Mouse (Mus musculus) liver, adult (tissue): ENCODE data around the gene Dnaaf5.

Experiments
- GATA4 ChIP-seq: IDR thresholded peaks from 2 replicates; pipeline ENCODE4 v1.6.1; 2014; ENCODE audit warnings: mild to moderate bottlenecking, low read length; ENCODE audit not compliant: insufficient replicate concordance

The Dnaaf5 gene

DNA sequence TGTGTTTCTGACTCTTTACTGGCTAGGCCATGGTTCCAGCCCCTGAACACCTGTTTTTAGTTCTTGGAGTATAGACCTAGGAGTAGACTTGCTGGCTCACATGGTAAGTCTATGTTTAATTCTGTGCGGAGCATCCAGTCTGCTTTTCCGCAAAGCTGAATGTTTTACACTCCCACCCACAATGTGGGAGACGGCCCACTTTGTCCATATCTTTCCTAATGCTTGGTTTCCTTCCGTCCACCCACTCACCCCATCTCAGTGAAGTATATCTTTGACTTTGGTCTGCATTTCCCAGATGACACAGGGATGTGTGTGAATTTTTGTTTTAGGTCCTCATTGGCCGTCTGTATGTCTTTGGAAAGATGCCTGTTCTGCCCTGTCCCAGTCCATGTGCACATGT is 53.3 kb downstream of the Dnaaf5 start:
- no peak for TF ChIP-seq GATA4

DNA sequence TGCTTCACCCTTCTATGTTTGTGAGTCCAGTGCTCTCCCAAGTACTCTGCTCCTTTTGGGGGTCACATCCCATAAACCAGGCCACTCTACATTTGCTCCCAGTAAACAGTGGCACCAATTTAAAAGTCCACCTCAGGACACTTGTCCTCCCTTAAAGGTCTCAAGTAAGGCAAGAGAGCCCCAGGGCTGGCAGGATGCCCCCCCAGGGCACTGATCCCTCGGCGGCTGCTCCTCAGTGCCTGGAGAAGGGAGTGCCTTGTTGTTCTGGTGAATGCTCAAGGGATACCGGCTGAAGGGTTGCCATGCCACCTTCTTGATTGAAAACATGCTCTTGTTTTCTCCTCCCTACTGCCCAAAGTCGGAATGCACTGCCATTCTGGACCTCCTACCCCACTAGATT is 56.1 kb downstream of the Dnaaf5 start:
- no peak for TF ChIP-seq GATA4

GRCm38 (mm10) chr5:139206525-139206924 is 56.5 kb downstream of the Dnaaf5 start:
- no peak for TF ChIP-seq GATA4

GRCm38 (mm10) chr5:139208183-139208582 is 58.2 kb downstream of the Dnaaf5 start:
- TF ChIP-seq GATA4, result no peak

- TF ChIP-seq GATA4, result no peak
Measured at GRCm38 (mm10) chr5:139208871-139209684, 59.1 kb downstream of the Dnaaf5 start.

- no peak for TF ChIP-seq GATA4
Measured at GRCm38 (mm10) chr5:139209685-139210026, 59.6 kb downstream of the Dnaaf5 start.

DNA sequence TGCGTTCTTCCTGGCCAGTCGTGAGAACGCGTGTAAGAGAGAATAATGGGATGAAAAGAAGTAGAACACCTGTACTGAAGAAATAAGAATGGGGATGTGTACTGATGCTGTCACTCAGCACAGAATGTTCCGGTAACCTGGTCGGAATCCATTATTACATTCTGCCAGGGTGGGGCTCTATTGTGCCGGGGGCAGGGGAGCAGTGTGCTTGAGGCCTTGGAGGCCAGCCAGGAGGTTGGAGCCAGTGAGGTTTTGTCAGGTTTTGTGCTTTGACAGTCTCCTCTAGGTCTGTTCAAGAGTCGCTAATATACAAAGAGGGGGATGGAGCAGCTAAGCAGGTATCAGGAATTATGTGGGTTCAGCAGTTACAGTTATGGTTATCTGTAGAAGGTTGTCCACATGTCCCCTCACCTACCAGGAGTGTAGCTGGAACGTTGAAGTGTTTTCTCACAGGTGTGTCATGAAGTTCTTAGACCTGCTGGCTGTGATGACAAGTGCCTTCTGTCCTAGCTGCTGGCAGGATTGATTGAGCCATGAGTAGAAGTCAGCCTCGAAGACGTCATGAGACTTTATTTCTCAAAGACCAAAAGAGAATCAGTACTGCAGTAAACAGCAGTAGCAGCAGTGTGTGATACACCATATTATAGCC is 61.8 kb downstream of the Dnaaf5 start:
- TF ChIP-seq GATA4, result no peak

GRCm38 (mm10) chr5:139214298-139214697 is 64.3 kb downstream of the Dnaaf5 start:
- TF ChIP-seq GATA4, result no peak

GRCm38 (mm10) chr5:139215184-139215583 is 65.2 kb downstream of the Dnaaf5 start:
- no peak for TF ChIP-seq GATA4

DNA sequence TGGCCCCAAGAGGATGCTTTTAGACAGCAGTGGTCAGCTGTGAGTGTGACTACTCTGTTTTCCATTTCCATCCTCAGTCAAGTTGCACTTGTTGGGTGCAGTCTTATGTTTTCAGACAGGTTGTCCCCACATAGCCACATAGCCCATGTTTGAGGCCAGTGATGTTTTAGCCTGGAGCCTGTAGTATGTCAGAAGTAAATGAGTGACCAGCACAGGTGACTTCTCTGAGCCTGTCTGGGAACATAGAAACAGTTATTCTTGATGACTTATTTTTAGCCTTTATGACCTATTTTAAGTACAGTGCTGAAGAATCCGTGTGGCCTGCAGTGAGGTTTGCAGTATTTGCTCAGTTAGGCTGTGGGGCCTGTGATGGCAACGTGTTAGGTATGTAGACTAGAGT is 66.1 kb downstream of the Dnaaf5 start:
- TF ChIP-seq GATA4, result no peak

DNA sequence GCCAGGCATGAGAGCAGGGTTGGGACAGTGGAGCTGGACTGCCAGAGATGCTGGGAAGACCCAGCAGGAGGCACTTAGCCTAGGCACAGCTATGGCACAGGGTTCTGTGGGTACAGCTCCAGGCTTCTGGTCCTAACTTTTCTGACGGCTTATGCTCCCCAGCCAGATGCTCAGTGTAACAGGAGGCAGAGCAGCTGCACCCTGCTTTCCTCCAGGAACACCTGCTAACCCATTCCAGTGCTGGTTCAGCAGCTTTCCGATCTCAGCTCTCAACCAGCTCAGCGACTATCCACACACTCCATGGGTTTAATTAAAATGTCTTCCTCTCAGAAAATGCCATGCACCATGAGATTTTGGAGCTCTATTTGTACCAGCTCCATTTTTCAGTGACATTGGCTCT is 66.8 kb downstream of the Dnaaf5 start:
- no peak for TF ChIP-seq GATA4

GRCm38 (mm10) chr5:139220006-139220515 is 70.0 kb downstream of the Dnaaf5 start:
- no peak for TF ChIP-seq GATA4

- TF ChIP-seq GATA4, result no peak
Measured at GRCm38 (mm10) chr5:139220610-139221009, 70.6 kb downstream of the Dnaaf5 start.

DNA sequence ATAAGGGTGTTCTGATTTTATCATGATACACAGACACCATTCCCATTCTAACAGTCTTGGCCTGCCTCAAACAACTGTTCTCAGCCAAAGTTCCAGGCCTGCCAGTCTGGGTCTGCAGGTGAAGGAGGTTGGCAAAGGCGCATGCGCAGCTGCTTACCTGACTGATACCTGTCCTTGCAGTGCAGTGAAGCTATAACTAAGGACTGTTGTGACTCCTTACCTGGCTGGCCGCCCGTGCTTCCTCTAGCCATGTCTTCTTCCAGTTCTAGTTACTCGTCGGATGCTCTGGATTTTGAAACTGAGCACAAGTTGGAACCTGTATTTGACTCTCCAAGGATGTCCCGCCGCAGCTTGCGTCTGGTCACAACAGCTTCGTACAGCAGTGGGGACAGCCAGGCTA is 73.3 kb downstream of the Dnaaf5 start:
- no peak for TF ChIP-seq GATA4

DNA sequence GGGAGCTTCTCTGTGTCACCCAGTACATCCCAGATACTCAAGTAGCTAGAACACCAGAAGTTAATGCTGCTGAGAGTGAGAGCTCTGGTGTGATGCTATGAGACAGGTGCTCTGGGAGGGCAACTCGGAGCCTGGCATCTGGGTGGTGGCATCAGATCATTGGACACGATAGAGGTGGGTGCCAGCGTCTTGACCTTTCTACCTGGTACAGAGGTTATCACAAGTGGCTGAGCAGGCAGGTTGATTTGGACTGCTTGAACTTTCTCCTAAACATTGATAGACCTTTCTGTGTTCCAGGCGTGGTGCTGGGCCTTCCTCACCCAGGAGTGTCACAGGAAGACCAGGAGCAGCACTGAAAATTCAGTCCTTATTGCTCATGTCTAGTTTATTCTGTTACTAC is 77.2 kb downstream of the Dnaaf5 start:
- TF ChIP-seq GATA4, result no peak

GRCm38 (mm10) chr5:139227645-139228044 is 77.6 kb downstream of the Dnaaf5 start:
- TF ChIP-seq GATA4, result no peak
